Mouse (Mus musculus) C2C12 (cell line): ENCODE data around the gene 4930595D18Rik.

Source experiments
- CEBPB ChIP-seq: IDR thresholded peaks from one replicate; pipeline ENCODE4 v1.6.1; 2011; ENCODE audit warnings: low read depth, mild to moderate bottlenecking, control low read depth, moderate library complexity
- CTCF ChIP-seq: IDR thresholded peaks from one replicate; pipeline ENCODE4 v1.5.1; 2011; ENCODE audit not compliant: control insufficient read depth, insufficient read depth, insufficient read length
- FOSL1 ChIP-seq: IDR thresholded peaks from one replicate; pipeline ENCODE4 v1.8.0; 2011; ENCODE audit warnings: mild to moderate bottlenecking, low read length; ENCODE audit not compliant: poor library complexity, insufficient read depth, severe bottlenecking
- MAX ChIP-seq: IDR thresholded peaks from one replicate; pipeline ENCODE4 v1.6.1; 2011; ENCODE audit warnings: mild to moderate bottlenecking, control low read depth
- MYOG ChIP-seq: IDR thresholded peaks from one replicate; pipeline ENCODE4 v1.6.1; 2011; ENCODE audit not compliant: control insufficient read depth, insufficient read length; ENCODE audit errors: extremely low read depth
- USF1 ChIP-seq: IDR thresholded peaks from one replicate; pipeline ENCODE4 v1.6.1; 2011; ENCODE audit warnings: low read depth, mild to moderate bottlenecking, control low read depth, moderate library complexity

- TF ChIP-seq USF1: no peak
- TF ChIP-seq CTCF: no peak
- TF ChIP-seq MYOG: no peak
- no peak for TF ChIP-seq FOSL1
- no peak for TF ChIP-seq CEBPB
- TF ChIP-seq MAX: no peak
Measured at GRCm38 (mm10) chr12:111122332-111122852, 61.9 kb downstream of the 4930595D18Rik start.
